Comparison of ENCODE assay signal across 8 mouse cellular contexts in the genomic region with DNA sequence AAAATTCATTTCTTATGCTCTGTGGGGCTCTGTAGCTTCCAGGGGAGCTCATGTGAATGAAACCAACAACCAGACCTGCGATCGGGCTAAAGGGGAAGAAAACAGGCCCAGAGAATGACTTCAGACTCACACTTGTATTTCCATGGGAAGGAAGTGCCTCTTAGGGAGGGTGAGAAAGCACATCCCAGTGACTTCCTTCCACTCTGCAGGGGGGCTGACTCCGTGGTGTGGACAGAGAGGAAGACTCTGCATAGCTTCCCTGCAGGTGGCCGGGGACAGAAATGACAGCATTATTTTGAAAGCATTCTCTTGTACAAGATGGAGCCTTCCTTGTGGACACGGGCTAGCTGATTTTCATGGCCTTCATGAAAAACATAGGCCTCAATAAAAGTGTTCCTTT.
DNase-seq lines count a peak whose midpoint lies in the region; ATAC-seq and TF ChIP-seq lines count a peak whose summit lies in the region.
"Had no signal": no experiment of that assay in that cellular context is flagged by ENCODE, and none has a peak within 500 bp of the region (broad histone marks: within the 10 kb centered on the region; RNA-seq: fewer than 3 reads in every experiment).

No protein-coding gene starts in this region.

- no peak for TF ChIP-seq CTCF in brain, embryonic 14.5 days (IDR thresholded peaks at IDR 0.05; ENCODE audit: borderline replicate concordance, extremely low read depth, insufficient read depth, insufficient read length)

- H3K4me1 ChIP-seq in heart, embryonic 12.5 days (replicated peaks): peaks cover 16% of the 10 kb centered on the region
- H3K4me1 ChIP-seq in embryonic facial prominence, embryonic 13.5 days: peaks cover 22% of the 10 kb centered on the region
- peaks cover 21% of the 10 kb centered on the region for H3K4me1 ChIP-seq in limb, embryonic 14.5 days (ENCODE audit: control insufficient read depth, insufficient read depth, low read length)

- H3K4me2 ChIP-seq in heart, embryonic 12.5 days: no peak overlapping the region
- H3K4me2 ChIP-seq in embryonic facial prominence, embryonic 13.5 days: no peak overlapping the region
- no peak overlapping the region for H3K4me2 ChIP-seq in limb, embryonic 14.5 days (replicated peaks; ENCODE audit: low read depth, low read length, severe bottlenecking)

- 42% methylated on average over 5 of the region's 5 CpGs for WGBS in heart, embryonic 12.5 days
- WGBS in embryonic facial prominence, embryonic 13.5 days: 29% methylated on average over 5 of the region's 5 CpGs
- WGBS in limb, embryonic 14.5 days: 39% methylated on average over 5 of the region's 5 CpGs

- no peak for ATAC-seq in heart, embryonic 12.5 days (ENCODE audit: insufficient number of reproducible peaks, low FRiP score)
- ATAC-seq in embryonic facial prominence, embryonic 13.5 days (ENCODE audit: insufficient number of reproducible peaks, insufficient read depth, low FRiP score, low TSS enrichment, low read depth): no peak
- ATAC-seq in limb, embryonic 14.5 days (ENCODE audit: low FRiP score, low read depth): no peak

- no peak overlapping the region for H3K9ac ChIP-seq in heart, embryonic 12.5 days
- no peak overlapping the region for H3K9ac ChIP-seq in embryonic facial prominence, embryonic 13.5 days
- H3K9ac ChIP-seq in limb, embryonic 14.5 days (ENCODE audit: low read depth, low read length, severe bottlenecking): no peak overlapping the region

- H3K27ac ChIP-seq in heart, embryonic 12.5 days (ENCODE audit: poor library complexity, severe bottlenecking): no peak overlapping the region
- H3K27ac ChIP-seq in embryonic facial prominence, embryonic 13.5 days: 0 out of 2 replicates have a peak overlapping the region, but pooled peaks have one; percentile 28
- 0 out of 2 replicates have a peak overlapping the region, but pooled peaks have one; percentile 4 for H3K27ac ChIP-seq in limb, embryonic 14.5 days (replicated peaks; ENCODE audit: low read depth, low read length)

- no peak for TF ChIP-seq POLR2A in brain, embryonic 14.5 days (IDR thresholded peaks at IDR 0.05; ENCODE audit: borderline replicate concordance, extremely low read depth, insufficient read depth, insufficient read length, poor library complexity, severe bottlenecking)
- no peak for TF ChIP-seq POLR2A in limb, embryonic 14.5 days (IDR thresholded peaks at IDR 0.05; ENCODE audit: borderline replicate concordance, extremely low read depth, insufficient read depth, insufficient read length)

- H3K9me3 ChIP-seq in heart, embryonic 12.5 days (replicated peaks): no peaks in the 10 kb centered on the region
- no peaks in the 10 kb centered on the region for H3K9me3 ChIP-seq in embryonic facial prominence, embryonic 13.5 days
- no peaks in the 10 kb centered on the region for H3K9me3 ChIP-seq in limb, embryonic 14.5 days (ENCODE audit: control insufficient read depth, low read length)

- peak; percentile 18 to 57 for DNase-seq in heart, adult 9 months (ENCODE audit: low spot score in 2 of 2)
- peak; percentile 24 for DNase-seq in brain, embryonic 14.5 days (ENCODE audit: low read depth)
- DNase-seq in limb, embryonic 14.5 days (ENCODE audit: low spot score): no peak
- no peak for DNase-seq in frontal cortex, postnatal 14 days (ENCODE audit: low spot score in 2 of 2)
- no peak for DNase-seq in spleen, postnatal 10 days (ENCODE audit: low spot score in 2 of 2)

- H3K36me3 ChIP-seq in heart, embryonic 12.5 days: no peaks in the 10 kb centered on the region
- H3K36me3 ChIP-seq in embryonic facial prominence, embryonic 13.5 days: no peaks in the 10 kb centered on the region
- H3K36me3 ChIP-seq in limb, embryonic 14.5 days (ENCODE audit: control insufficient read depth, insufficient read depth, low read length): no peaks in the 10 kb centered on the region

- H3K4me3 ChIP-seq in heart, embryonic 12.5 days: no peak overlapping the region
- H3K4me3 ChIP-seq in embryonic facial prominence, embryonic 13.5 days: no peak overlapping the region
- H3K4me3 ChIP-seq in limb, embryonic 14.5 days (replicated peaks; ENCODE audit: low read length): no peak overlapping the region
- H3K4me3 ChIP-seq: myocyte had no signal

- no peaks in the 10 kb centered on the region for H3K27me3 ChIP-seq in heart, embryonic 12.5 days (replicated peaks)
- H3K27me3 ChIP-seq in embryonic facial prominence, embryonic 13.5 days: no peaks in the 10 kb centered on the region
- H3K27me3 ChIP-seq in limb, embryonic 14.5 days (ENCODE audit: control insufficient read depth, insufficient read depth, low read length): no peaks in the 10 kb centered on the region

Comparison
In these comparisons a context has a peak if more than half of its experiments do, and no peak if none do; other contexts are left out.
1. DNase-seq: peak in heart, adult 9 months (2 of 2) and brain, embryonic 14.5 days (single experiment); none in limb, embryonic 14.5 days (single experiment), frontal cortex, postnatal 14 days (0 of 2) and spleen, postnatal 10 days (0 of 2).